Mouse (Mus musculus): ENCODE data around the gene Slmap.
"Not testable (repeated sequence)": the region's sequence is repeated elsewhere in the genome, so short reads cannot be mapped to it uniquely, and the experiment has no call there.

The Slmap gene

DNA sequence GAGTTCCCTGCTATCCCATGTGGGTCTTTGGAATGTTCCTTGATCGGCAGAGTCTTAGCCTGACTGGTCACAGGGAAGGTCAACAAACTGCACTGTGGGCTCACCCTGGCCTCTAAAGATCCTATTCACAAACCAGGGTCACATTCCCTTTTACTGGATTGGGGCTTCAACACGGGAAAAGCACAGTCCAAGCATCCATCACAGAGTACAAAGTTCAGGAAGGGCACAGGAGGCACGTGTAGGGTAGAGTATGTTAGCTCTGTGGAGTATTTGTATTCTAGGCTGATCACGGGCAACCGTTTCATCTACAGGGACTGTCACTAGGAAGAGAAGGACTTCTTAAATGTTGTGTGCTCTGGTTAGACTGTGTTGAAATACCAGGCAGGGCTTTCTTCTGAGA lies 147.7 kb downstream of the Slmap start:
- not testable (repeated sequence) for DNase-seq

DNA sequence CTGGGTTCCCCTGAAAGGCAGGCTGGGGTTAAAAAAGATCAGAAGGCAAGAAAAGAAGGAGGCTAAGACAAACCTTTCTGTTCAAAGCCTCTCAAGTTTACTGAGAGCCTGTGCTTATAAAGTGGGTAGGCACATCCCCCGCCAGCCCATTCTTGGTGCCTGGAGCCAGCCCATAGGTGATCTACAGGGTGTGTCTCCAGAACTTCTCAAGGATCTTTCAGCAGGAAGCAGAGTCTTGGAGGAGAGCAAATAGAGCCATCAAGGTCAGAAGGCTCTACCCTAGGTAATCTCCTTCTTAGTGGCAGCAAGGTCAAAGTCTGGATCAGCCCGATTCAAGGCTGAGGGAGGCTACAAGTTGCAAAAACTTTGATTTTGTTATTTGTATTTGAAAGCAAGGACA lies 149.1 kb downstream of the Slmap start:
- not testable (repeated sequence) for DNase-seq

DNA sequence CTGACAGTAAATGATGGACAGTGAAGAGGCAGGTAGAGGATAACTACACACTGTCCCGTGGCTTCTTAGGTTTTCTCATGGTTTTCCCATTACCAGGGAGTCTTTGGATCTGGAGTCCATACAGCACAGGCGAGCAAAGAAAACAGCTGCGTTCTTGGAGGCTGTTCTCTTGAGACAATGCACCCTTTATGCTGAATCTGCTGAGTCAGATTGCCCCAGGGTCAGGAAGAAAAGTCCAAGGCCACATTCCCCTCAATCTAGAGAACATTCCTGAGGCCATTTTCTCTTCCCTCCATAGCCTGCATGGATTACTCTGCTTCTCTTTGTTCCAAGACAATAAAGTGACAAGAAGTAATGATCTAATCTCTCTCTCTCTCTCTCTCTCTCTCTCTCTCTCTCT lies 155.7 kb downstream of the Slmap start:
- peak; percentile 52 for DNase-seq

DNA sequence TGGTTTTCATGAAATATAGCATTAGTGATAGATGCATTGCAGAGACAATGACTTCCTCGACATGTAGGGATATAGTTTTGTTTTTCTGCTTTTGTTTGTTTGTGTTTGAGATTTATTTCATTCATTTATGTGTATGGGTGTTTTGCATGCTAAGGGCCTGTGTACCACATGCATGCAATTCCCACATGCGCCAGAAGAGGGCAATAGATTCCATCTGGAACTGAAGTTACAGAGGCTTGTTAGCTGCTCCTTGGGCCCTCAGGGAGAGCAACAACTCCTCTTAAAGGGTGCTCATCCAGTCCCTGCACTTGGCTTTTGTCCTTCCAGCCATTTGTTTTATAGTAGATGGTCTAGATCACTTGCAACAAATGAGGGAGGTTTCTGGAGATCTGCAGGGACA lies 158.1 kb downstream of the Slmap start:
- peak; percentile 82 for DNase-seq

Data from embryo, embryonic 11 days (tissue).